Mouse (Mus musculus) cortical plate, adult 2 months (tissue): ENCODE measurements around the gene Prodh2.

Source experiments
- CTCF ChIP-seq: fragments of 200-500 bp; IDR thresholded peaks from 2 replicates; pipeline ENCODE4 v1.5.1; 2011; ENCODE audit warnings: mild to moderate bottlenecking, control low read depth, low read length; ENCODE audit not compliant: insufficient read depth; ENCODE audit errors: extremely low read depth
- POLR2A ChIP-seq: fragments of 200-500 bp; IDR thresholded peaks from 2 replicates; pipeline ENCODE4 v1.6.1; 2011; ENCODE audit warnings: mild to moderate bottlenecking, low read length, control low read depth; ENCODE audit not compliant: insufficient read depth; ENCODE audit errors: extremely low read depth

DNA sequence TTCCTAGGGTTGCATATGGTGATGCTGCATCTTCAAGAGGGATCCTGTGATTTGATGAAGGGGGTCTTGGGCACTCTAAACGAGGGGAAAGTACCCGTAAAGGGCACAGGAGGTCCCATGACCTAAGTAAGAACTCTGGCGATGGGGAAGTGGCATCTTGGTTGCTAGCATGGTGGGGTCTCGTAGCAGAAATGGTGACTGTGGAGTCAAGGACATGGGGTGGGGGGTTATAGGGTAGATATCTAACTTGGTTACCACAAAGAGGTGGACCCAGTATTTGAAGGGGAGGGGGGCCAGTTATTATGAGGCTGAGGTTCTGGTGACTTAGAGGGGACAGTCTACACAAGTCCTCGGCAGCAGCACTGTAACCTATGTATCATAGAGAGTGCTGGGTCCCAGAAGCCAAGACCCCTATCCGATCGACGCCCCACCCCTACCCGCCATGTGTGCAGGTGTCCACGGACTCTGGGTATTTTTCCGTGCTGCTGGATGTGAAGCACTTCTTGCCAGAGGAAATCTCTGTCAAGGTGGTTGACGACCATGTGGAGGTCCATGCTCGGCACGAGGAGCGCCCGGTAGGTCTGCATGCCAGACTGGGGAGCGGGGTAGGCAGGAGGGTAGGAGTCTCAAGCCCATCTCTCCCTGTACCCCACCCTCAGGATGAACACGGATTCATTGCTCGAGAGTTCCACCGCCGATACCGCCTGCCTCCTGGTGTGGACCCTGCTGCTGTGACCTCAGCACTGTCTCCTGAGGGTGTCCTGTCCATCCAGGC, 60.6 kb downstream of the Prodh2 start:
- no peak for TF ChIP-seq CTCF
- TF ChIP-seq POLR2A: no peak; the same call in 1 of the 2 replicates
